Mouse (Mus musculus): ENCODE data around the gene Sprr1b.
"Not testable (repeated sequence)": the region's sequence is repeated elsewhere in the genome, so short reads cannot be mapped to it uniquely, and the experiment has no call there.

The Sprr1b gene

GRCm38 (mm10) chr3:92438689-92439088 is at the start of gene Sprr1b:
Sprr1b (minus strand) TSS chr3:92438789.
- DNase-seq (ENCODE audit: low spot score) = no peak

- no peak for DNase-seq (ENCODE audit: low spot score)
Measured at GRCm38 (mm10) chr3:92486307-92486706, 47.7 kb upstream of the Sprr1b start.

- DNase-seq (ENCODE audit: low spot score) = no peak
Measured at GRCm38 (mm10) chr3:92485863-92486262, 47.3 kb upstream of the Sprr1b start, which contains the start of gene Sprr1a. Sprr1a (minus strand) TSS chr3:92485895.

GRCm38 (mm10) chr3:92481249-92481648 is 42.7 kb upstream of the Sprr1b start:
- DNase-seq (ENCODE audit: low spot score) = not testable (repeated sequence)

- no peak for DNase-seq (ENCODE audit: low spot score)
Measured at GRCm38 (mm10) chr3:92470111-92470510, 31.5 kb upstream of the Sprr1b start.

- DNase-seq (ENCODE audit: low spot score) = no peak
Measured at GRCm38 (mm10) chr3:92467424-92467823, 28.8 kb upstream of the Sprr1b start.

- DNase-seq (ENCODE audit: low spot score) = no peak
Measured at GRCm38 (mm10) chr3:92466576-92466975, 28.0 kb upstream of the Sprr1b start.

GRCm38 (mm10) chr3:92458620-92459019 is 20.0 kb upstream of the Sprr1b start, which contains the start of gene Sprr3:
Sprr3 (minus strand) TSS chr3:92458720.
- no peak for DNase-seq (ENCODE audit: low spot score)

GRCm38 (mm10) chr3:92455151-92455550 is 16.6 kb upstream of the Sprr1b start:
- DNase-seq (ENCODE audit: low spot score) = no peak

- no peak for DNase-seq (ENCODE audit: low spot score)
Measured at GRCm38 (mm10) chr3:92440177-92440576, 1.6 kb upstream of the Sprr1b start.

GRCm38 (mm10) chr3:92432282-92432681 is 6.3 kb downstream of the Sprr1b start, which contains the start of gene Sprr2k:
Sprr2k (plus strand) TSS chr3:92432582.
- DNase-seq (ENCODE audit: low spot score) = no peak

GRCm38 (mm10) chr3:92429323-92429722 is 9.3 kb downstream of the Sprr1b start, which contains the start of gene Gm9774:
Gm9774 (minus strand) TSS chr3:92429423.
- DNase-seq (ENCODE audit: low spot score) = no peak

GRCm38 (mm10) chr3:92417782-92418181 is 20.8 kb downstream of the Sprr1b start, which contains the start of gene Sprr2j-ps:
Sprr2j-ps (plus strand) TSS chr3:92418082.
- DNase-seq (ENCODE audit: low spot score) = no peak

- DNase-seq (ENCODE audit: low spot score) = no peak
Measured at GRCm38 (mm10) chr3:92407691-92408090, 30.9 kb downstream of the Sprr1b start, which contains the start of gene Sprr2i. Sprr2i (plus strand) TSS chr3:92407991.

- no peak for DNase-seq (ENCODE audit: low spot score)
Measured at GRCm38 (mm10) chr3:92394301-92394700, 44.3 kb downstream of the Sprr1b start.

Measured in testis, postnatal 14 days (tissue).